Mouse (Mus musculus) mature B cell (primary cell): ENCODE results near the gene Ak1.

Experiments used
- in situ Hi-C: fragments of 300-500 bp; cut with MboI; formaldehyde crosslinking; loops from 2 replicates; pipeline ENCODE4 v1.14.3; 2019

The Ak1 gene

GRCm38 (mm10) chr2:32621517-32621859 is at the start of gene Ak1:
TSS of gene Ak1 (plus strand) at chr2:32621758.
- in situ Hi-C loops: no loop called here

- in situ Hi-C loops: loop anchor here (5.0 kb wide), 1 partner anchor 80 kb away; no protein-coding TSS in a partner anchor
Observed at GRCm38 (mm10) chr2:32572196-32572595, 49.4 kb upstream of the Ak1 start.

DNA sequence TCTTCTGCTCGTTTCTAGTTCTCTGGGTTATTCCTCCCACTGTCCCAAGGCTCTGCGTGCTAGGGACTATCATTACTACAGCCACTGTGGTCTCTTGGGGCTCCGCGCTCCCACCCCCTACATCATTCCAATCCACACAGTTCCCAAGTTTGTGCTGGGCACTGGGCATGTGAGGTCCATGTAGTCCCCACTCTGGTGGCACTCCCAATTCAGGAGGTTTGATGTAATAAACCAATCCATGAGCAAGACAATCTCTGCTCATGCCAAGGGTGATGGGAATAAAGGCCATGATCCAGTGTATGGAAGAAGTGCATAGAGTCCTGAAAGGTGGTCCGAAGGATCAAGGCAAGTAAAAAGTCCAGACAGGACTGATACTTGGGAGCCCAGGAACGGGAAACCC is 47.1 kb upstream of the Ak1 start, which contains the start of gene Pip5kl1:
Gene Pip5kl1, plus strand, starts transcription at position 301 of the 400 bp plus-strand sequence.
- in situ Hi-C loops: loop anchor here (5.0 kb wide), 1 partner anchor 82 kb away; no protein-coding TSS in a partner anchor

- in situ Hi-C loops: loop anchor here (5.0 kb wide), 1 partner anchor 83 kb away; no protein-coding TSS in a partner anchor
Observed at GRCm38 (mm10) chr2:32574901-32575585, 46.5 kb upstream of the Ak1 start.

DNA sequence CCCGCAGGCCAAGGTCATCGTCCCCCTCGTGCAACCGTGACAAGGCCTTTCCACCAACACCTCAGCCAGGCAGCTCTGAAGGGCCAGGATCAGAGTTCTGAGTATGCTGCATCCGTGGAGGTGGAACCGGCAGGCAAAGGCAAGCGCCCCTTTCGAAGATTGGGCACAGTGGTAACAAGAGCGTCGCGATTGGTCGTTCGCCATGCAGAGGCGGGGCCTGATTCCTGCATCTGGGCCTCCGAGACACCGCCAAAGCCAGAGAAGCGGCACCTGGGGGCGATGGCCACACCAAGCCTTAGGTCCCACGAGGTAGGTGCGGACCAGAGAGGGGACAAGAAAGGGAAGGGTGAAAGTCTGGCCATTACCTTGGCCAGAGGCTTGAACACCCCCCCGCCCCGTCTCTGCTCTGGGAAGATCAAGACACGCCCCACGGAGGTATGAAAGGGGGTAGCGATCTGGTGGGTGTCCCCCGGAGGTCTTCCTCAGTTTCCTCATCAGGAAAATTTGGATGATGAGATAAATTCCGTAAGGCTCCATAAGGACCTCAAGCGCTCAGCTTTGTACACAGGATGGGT is 45.9 kb upstream of the Ak1 start, which contains the start of gene 9430097D07Rik:
Gene 9430097D07Rik, minus strand, starts transcription at position 99 of the 575 bp plus-strand sequence.
- in situ Hi-C loops: no loop called here

DNA sequence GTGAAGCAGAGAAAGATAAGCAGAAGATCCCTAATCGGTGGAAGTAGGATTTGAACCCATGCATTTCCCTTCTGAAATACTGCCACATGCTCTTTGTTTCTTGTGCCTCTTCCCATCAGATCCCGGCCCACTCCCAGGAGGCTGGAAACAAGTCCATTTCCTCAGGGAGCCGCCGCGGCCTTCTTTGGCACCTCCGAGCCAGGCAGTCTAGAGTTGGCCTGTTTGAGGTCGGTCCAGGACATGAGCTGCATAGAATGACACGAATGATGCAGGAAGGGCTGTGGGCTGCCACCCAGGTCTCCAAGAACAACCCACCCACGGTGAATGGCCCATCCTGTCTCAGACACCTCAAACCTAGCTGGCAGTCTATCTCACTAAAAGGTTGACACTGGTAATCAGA is 45.0 kb upstream of the Ak1 start:
- in situ Hi-C loops: no loop called here

- in situ Hi-C loops: no loop called here
Observed at GRCm38 (mm10) chr2:32578146-32579046, 43.2 kb upstream of the Ak1 start.

GRCm38 (mm10) chr2:32581450-32582095 is 40.0 kb upstream of the Ak1 start:
- in situ Hi-C loops: no loop called here

DNA sequence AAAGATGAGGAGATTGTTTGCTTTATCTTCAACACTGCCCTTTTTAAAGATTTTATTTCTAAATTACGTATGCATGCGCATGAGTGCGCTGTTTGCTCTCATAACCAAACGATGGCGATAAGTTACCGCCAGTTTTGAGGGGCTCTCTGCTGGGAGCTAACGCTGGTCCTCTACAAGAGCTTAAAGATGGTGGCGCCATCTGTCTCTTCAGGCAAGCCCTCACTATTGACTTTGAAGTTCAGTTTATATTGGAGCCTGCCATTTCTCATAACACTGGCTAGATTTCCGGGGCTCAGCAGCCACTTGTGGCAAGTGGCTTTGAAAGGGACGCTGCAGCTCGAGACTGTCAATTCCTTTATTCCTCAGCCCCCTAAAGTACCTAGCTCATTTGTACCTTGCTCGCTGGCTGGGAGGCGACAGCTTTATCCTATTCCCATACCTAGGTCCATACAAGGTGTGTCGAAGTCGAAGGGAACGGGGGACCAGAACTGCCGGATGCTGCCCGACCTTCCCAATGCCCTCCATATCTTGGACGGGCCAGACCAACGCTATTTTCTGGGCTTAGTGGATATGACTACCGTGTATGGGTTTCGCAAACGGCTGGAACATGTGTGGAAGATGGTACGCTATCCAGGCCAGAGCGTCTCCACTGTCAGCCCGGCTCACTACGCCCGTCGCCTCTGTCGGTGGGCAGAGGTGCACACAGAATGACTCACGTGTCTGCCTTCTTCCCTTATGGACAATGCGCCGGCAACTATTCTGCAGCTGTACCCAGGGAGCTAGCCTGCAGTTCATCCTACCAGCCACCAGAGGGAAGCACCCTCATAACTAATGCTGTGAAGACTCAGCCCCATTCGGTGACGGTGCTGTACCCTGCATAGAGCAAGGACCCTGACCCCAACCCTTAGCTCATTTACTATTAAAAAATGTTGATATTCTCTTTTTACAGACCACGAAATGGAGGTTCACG is 38.4 kb upstream of the Ak1 start:
- in situ Hi-C loops: no loop called here

DNA sequence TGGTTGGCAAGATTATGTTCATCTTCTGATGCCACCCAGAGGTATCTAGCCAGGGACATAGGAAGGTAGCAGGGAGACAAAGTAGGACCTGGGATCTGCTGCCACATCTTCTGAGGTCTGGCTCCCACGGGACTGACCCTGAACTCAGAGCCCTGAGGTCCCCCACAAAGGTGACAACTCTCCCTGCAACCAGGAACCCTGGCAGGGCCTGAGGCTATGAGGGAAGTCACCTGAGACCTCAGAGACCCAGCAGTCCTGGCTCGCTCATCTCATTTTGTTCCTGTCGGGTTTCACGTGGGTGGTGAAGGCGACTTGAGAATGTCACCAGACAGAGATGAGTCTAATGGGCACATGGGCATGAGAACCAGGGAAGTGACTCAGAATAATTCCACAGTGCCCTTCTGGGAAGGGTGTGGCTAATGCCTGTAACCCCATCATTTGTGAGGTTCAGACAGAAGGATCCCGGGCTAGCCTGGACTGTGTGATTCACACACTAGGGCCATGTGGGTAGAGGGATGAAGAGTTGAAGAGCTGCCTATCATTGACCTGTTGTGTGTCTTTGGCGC is 36.3 kb upstream of the Ak1 start:
- in situ Hi-C loops: no loop called here

DNA sequence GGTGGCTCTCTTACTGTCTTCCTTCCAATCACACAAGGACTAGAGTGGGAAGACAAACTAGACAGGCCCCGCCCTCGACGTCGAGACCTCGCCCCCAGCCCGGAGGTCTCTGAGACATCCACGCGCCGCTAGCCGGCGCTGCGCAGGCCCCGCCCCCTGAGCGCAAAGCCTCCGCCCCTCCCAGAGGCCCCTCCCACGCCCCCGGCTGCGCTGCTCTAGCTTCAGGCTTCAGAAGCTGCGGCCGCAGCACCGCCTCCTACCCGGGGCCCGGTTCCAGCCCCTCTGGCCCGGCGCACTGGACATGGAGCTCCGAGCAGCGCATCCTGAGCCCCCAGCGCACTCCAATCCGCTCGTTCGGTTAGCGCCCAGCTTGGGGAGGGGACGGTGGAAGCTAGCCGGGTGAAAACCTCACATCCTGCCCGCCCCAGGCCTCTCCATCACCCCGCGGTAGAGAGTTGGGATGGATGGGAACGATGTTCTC is 34.6 kb upstream of the Ak1 start, which contains the start of gene St6galnac4:
Gene St6galnac4, plus strand, starts transcription at position 225 of the 481 bp plus-strand sequence.
- in situ Hi-C loops: no loop called here

DNA sequence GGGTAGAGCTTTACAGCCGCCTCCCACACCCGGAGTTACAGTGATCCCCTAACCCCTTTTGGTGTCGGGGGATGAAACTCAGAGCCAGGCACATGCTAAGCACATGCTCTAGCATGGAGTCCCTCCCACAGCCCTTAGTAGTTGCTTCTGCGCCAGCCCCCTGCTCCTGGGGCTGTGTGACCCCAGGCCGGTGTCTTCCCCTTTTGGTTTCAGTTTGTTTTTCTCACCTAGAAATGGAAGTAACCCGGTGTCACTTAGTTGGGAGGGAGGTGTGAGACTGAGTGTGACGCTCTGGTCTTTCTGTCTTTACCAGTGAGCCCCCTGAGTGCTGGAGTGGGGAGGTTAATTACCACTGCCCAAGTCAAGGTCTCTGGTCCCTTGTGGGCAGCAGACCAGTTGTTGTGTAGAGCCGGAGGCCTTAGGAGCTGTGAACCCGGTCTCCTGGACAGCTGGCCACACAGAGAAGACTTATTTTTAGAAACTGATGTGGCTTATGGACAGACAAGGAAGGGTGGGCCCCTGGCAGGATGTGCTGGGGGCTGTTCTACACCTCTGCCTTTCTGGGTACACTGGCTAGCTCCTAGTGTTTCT is 33.7 kb upstream of the Ak1 start:
- in situ Hi-C loops: no loop called here

DNA sequence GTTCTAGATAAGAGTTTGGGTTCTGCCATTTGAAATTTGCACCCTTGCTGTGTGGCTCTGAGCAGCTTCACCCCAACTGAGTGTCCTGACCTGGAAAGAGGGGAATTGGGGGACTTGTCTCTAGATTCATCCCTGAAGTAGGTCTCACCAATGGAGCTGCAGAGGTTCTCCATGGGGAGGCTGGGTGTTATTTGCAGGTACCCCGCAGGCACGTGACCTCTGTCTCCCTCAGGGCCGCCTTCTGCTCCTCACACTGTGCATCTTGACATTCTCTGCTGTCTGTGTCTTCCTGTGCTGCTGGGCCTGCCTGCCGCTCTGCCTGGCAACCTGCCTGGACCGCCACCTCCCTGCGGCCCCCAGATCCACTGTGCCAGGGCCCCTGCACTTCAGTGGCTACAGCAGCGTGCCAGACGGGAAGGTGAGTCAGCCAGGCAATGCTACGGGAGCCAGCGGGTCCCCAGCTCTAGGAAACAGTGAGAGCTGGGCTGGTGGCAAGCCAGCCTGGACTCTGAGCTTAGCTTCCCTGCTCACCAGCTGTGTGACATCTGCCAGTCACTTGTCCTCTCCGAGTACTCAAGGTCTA is 32.3 kb upstream of the Ak1 start:
- in situ Hi-C loops: no loop called here

DNA sequence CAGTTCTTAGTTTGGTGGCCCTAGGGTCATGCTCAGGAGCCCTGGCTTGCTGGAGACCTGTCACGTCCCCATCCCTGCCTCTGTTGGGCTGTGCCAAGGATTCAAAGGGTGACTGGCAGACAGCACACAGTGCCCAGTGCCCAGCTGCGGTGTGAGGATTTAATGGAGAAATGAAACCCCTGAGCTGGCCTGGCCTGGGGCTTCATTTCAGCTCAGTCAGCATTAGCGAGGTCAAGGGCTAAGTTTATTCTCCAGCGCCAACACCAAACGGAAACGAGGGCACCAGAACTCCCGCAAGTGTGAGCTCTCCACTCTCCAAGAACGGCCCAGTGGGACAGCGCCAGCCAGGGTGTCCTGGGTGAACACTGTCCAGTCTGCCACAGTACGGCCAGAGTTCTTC is 31.3 kb upstream of the Ak1 start:
- in situ Hi-C loops: no loop called here

GRCm38 (mm10) chr2:32591249-32591648 is 30.3 kb upstream of the Ak1 start:
- in situ Hi-C loops: no loop called here

DNA sequence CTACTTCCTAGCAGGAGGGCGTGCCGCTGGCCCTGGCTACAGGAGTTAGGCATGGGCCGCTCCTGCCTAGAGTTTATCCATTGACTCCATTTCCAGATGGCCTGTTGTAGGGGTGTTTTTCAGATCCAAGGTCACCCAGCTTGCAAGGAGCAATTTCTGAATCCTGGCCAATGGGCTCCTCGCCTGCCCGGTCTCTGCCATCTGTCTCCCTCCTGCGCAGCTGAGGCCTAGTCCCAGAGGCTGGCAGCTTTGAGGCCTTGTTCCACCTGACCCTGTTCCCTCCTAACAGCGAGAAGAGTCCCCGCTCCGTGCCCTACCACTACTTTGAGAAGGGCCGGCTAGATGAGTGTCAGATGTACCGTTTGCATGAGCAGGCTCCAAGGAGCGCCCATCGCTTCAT is 24.8 kb upstream of the Ak1 start:
- in situ Hi-C loops: no loop called here

DNA sequence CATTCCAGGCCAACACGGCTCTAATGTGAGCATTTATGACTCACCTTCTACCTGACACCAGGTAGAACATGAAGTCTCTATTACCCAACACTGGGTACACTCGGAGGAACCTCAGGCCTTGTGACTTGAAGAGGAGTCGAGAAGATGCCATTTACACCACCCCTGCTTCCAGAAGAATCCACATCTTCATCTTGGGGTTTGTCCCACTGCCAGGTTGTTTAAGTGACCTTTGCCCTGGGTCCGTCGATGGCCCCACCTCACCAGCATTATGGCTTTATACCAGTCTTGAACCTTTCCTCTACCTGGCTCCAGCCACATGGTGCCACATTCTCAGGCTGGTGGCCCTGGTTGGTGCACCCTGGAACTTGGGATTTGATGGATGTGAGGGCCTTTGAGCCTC is 24.3 kb upstream of the Ak1 start:
- in situ Hi-C loops: no loop called here

DNA sequence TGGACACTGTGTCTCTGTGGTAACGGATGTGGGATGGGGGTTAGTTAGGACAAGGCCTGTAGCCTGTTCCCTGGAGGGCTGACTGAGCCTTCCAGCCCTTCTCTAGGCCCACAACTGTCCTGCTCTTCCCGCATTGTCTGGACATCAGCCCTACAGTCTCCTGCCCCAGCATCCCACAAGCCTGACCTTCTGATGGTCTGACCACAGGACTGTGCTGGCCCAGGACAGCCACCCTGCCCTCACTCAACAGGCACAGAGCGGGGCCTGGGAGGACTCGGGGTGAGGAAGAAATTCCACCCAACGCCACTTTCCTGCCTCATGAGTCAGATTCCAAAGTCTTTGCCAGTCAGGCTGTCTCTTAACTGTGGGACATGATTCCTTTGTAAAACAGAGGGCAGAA is 23.9 kb upstream of the Ak1 start:
- in situ Hi-C loops: no loop called here

DNA sequence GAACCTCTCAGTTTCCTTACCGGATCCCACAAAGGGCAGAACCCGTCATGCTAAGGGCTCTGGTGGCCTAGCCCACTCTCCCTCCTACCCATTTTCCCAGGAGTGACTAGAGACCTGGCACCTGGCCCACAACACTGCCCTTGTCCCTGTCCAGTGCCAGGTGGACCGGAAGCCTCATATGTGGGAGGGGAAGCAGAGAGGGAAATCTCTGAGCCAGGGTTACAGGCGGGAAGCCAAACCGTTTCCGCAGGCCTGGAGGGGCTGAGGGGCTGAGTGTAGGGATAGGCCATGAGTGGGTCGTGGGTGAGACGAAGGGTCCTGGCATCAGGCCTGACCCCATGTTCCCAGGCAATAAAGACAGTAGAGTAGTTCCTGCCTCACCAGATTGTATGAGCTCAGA is 23.1 kb upstream of the Ak1 start:
- in situ Hi-C loops: no loop called here
